Mouse (Mus musculus) neutrophil, adult 59 days (primary cell): ENCODE measurements around the gene Hsd3b5. TPM values are rescaled to one million over a fixed set of nuclear protein-coding genes. Genes with fewer than 3 reads are reported as not detected.

Experiments used
- total RNA-seq, 2 experiments: library from RNA; stranded (reverse); gene quantifications; 1 replicate in 1 of 2; 2 replicates in 1 of 2; pipeline ENCODE4 v1.2.4; 2023

The Hsd3b5 gene
- not detected for total RNA-seq

DNA sequence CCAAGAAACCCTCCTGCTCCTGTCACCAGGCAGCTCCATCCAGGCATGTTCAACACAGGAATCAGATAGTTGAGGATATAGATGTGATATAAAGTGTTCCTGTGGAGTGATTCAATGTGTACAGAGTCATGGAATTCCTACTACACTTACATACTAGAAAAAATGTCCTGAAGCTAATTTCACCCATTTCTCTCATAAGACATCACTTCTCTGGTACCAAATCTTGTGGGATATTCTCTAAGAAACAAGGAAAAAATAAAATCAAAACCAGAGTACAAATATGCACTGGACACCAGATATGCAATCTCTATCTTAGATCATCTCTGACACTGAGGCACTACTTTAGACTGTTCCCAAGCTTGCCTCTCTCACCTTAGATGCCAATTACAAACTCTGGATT is at the start of gene Hsd3b5:
Gene Hsd3b5 (minus strand): TSS at position 101 of the 400 bp plus-strand sequence.

DNA sequence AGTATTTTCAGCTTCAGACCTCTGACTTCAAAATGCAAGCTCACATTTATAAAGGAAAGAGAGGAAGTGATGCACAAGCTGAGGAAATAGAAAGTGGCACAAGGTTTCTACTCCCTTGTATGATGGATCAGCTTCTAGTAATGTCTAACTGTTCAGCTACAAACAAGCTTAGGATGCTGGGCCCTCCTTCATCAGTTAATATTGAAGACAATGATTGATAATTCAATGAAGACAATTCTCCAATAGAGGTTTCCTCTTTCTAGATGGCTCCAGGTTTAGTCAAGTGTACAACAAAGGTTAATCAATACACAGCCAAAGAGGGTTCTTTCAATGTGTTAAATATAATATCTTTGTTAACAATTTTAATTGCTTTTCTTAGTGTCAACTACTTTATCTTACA is 41.3 kb downstream of the Hsd3b5 start, which contains the start of gene Gm10681:
Gene Gm10681 (minus strand): TSS at position 101 of the 400 bp plus-strand sequence.

Other genes starting within 250 kb of the Hsd3b5 start
- gene Zfp697, start 247.8 kb downstream of the Hsd3b5 start, total RNA-seq, result under 1 TPM; 0.29 to 0.40 TPM
- not detected for gene Gm4450, start 173.1 kb downstream of the Hsd3b5 start, total RNA-seq
- not detected for gene Hsd3b4, start 119.7 kb downstream of the Hsd3b5 start, total RNA-seq
- gene Gm10681, start 41.4 kb downstream of the Hsd3b5 start, total RNA-seq, result not detected
- under 1 TPM in 1 of 2 experiments, not detected in 1; 0.31 TPM for gene Hsd3b2, start 94.3 kb upstream of the Hsd3b5 start, total RNA-seq
- not detected for gene Hsd3b3, start 132.9 kb upstream of the Hsd3b5 start, total RNA-seq
- not detected for gene Hsd3b6, start 184.2 kb upstream of the Hsd3b5 start, total RNA-seq
- gene Hsd3b1, start 229.5 kb upstream of the Hsd3b5 start, total RNA-seq, result not detected